Mouse (Mus musculus) erythroblast, embryonic 14.5 days (primary cell): ENCODE data around the gene Hipk1. TPM values are rescaled to one million over a fixed set of nuclear protein-coding genes. Genes with fewer than 3 reads are reported as not detected.
A peak's percentile ranks its signal among the peaks of the same experiment; 100 is the strongest.
"Not testable (repeated sequence)": the region's sequence is repeated elsewhere in the genome, so short reads cannot be mapped to it uniquely, and the experiment has no call there.

ENCODE experiments used
- H3K27me3 ChIP-seq: 2 replicates; pipeline ENCODE4 v1.6.1; 2012; ENCODE audit warnings: inconsistent platforms; ENCODE audit not compliant: control insufficient read depth
- H3K36me3 ChIP-seq: 2 replicates; pipeline ENCODE4 v1.6.1; 2012; ENCODE audit warnings: mild to moderate bottlenecking, inconsistent platforms; ENCODE audit not compliant: control insufficient read depth
- H3K4me1 ChIP-seq: 2 replicates; pipeline ENCODE4 v1.6.1; 2012; ENCODE audit warnings: inconsistent platforms; ENCODE audit not compliant: control insufficient read depth
- H3K4me3 ChIP-seq: replicated peaks from 2 replicates; pipeline ENCODE3; 2012; ENCODE audit warnings: moderate library complexity, mild to moderate bottlenecking, inconsistent platforms
- H3K9me3 ChIP-seq: 2 replicates; pipeline ENCODE4 v1.6.1; 2012; ENCODE audit warnings: low read length, inconsistent platforms, mixed read lengths; ENCODE audit not compliant: control insufficient read depth
- GATA1 ChIP-seq: IDR thresholded peaks from 2 replicates; pipeline ENCODE4 v1.6.1; 2012; ENCODE audit warnings: low read length, inconsistent platforms, mixed read lengths
- TAL1 ChIP-seq: IDR thresholded peaks from 3 replicates; pipeline ENCODE4 v1.6.1; 2012; ENCODE audit warnings: low read length, inconsistent platforms, mixed read lengths
- polyA plus RNA-seq: library from polyadenylated mRNA; stranded (reverse); fragments of >175 nt; gene quantifications from 2 replicates; pipeline ENCODE4 v1.2.3, GENCODE M21; 2012

Gene Hipk1
- 5.7 and 7.4 TPM in 2 replicates for polyA plus RNA-seq

- peaks cover 76% of the 10 kb centered on the region for H3K4me1 ChIP-seq
- peak within 1 kb of the TSS; percentile 70 for H3K4me3 ChIP-seq
- no peaks in the 10 kb centered on the region for H3K27me3 ChIP-seq
- peaks cover 28% of the 10 kb centered on the region for H3K36me3 ChIP-seq
- TF ChIP-seq GATA1 (no peak), TAL1 (no peak)
- no peaks in the 10 kb centered on the region for H3K9me3 ChIP-seq
These were observed at the start of gene Hipk1 for GRCm38 (mm10) chr3:103791230-103792110. Hipk1 (minus strand) TSS chr3:103791563.

DNA sequence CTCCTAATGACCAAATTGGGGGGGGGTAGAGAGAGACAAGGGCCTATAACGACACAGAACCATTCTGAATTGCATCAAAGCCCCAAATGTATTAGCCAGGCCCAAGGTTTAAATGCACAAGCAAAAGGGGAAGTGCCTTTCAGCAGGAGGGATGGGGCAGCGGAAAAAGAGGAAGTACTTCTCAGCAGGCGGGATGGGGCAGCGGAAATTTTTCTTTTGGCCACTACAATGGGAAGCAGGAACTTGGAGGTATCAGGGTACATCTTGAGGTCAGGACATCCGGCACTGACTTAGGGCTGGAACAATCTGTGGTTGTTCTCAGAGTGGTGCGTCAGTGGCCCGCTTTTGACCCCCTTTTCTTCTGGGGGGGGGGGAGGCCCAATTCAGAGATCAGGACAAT is 49.6 kb upstream of the Hipk1 start:
- not testable (repeated sequence) for H3K36me3 ChIP-seq, H3K4me3 ChIP-seq, H3K9me3 ChIP-seq, H3K4me1 ChIP-seq, H3K27me3 ChIP-seq

DNA sequence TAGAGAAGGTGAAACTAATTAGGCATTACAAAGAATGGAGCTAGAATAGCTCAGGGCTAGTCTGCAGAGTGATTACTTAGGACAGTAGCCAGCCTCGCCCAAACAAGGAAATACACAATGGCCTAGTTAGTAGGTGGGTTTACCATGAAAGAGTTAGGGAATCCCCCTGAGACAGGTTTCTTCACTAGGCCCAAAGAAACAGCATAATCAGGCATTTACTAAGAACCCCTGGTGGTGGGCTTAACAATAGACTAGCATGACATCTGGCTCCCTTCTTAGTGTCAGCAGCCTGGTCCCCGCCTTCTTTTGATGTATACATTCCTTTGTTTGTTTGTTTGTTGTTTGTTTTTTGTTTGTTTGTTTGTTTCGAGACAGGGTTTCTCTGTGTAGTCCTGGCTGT is 48.8 kb upstream of the Hipk1 start:
- not testable (repeated sequence) for H3K9me3 ChIP-seq, H3K36me3 ChIP-seq, H3K4me1 ChIP-seq, H3K27me3 ChIP-seq, H3K4me3 ChIP-seq

DNA sequence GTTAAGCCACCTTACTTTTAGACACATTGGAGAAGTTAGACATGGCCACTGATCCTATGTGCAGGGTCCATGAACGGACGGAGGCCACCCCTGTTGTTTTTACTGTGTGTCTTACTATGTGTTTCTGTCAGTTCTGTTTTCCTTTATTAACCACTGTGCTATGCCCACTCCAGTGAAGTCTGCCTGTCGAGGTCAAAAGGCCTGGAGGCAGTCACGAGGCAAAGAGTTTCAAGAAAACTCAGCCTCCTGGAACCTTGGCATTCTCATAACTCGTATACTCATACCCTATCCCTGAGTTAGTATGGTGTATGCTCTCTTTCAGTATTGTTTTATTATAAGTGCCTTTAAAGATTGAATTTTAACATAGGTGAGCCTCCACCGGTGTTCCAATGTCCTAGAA is 48.3 kb upstream of the Hipk1 start:
- peaks cover 7% of the 10 kb centered on the region; the same call in 1 of the 2 replicates for H3K36me3 ChIP-seq
- no peak for TF ChIP-seq GATA1
- TF ChIP-seq TAL1 = no peak

DNA sequence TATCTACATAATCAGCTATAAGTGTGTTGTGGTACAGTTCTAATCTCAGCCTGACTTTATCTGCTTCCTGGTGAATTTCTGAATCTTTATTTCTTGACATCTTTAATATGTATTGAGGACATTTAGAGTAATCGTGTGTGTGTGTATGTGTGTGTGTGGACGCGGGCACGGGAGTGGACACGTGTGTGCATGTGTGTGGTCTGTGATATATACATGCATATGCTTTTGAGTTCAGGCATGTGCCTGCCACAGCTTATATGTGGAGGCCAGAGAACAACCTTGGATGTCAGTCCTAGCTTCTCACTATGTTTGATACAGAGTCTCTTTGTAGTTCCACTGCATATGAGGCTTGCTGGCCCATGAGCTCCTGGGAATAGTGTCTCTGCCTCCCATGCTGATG is 45.1 kb upstream of the Hipk1 start:
- peaks cover 20% of the 10 kb centered on the region for H3K4me1 ChIP-seq
- H3K4me3 ChIP-seq = no peak overlapping the region
- no peaks in the 10 kb centered on the region for H3K27me3 ChIP-seq
- no peak for TF ChIP-seq TAL1
- TF ChIP-seq GATA1 = no peak
- H3K36me3 ChIP-seq = peaks cover 9% of the 10 kb centered on the region
- no peaks in the 10 kb centered on the region for H3K9me3 ChIP-seq

More for the DNA sequence above, 48.3 kb upstream of the Hipk1 start:
- H3K27me3 ChIP-seq = no peaks in the 10 kb centered on the region
- H3K4me3 ChIP-seq = no peak overlapping the region
- H3K4me1 ChIP-seq = no peaks in the 10 kb centered on the region
- no peaks in the 10 kb centered on the region for H3K9me3 ChIP-seq

DNA sequence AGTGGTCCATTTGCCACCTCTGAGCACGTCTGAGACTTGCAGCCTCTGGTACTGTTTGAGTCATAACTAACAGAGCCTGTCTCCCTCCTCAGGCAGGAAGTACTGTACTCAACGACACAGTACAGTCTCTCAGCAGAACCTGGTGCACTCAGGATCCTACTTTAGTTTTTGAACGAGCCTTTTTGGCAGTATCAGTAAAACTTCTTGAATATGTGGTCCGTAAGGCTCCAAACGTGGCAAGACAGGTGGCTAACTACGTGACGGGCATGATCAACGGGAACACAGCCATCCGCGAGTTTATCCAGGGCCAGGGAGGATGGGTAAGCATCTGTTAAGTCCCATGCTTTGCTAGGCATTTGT is 44.6 kb upstream of the Hipk1 start:
- Histone ChIP-seq H3K36me3 (peaks cover 9% of the 10 kb centered on the region), H3K4me3 (no peak overlapping the region), H3K4me1 (peaks cover 25% of the 10 kb centered on the region), H3K9me3 (no peaks in the 10 kb centered on the region), H3K27me3 (no peaks in the 10 kb centered on the region)
- TF ChIP-seq GATA1 (no peak), TAL1 (no peak)

DNA sequence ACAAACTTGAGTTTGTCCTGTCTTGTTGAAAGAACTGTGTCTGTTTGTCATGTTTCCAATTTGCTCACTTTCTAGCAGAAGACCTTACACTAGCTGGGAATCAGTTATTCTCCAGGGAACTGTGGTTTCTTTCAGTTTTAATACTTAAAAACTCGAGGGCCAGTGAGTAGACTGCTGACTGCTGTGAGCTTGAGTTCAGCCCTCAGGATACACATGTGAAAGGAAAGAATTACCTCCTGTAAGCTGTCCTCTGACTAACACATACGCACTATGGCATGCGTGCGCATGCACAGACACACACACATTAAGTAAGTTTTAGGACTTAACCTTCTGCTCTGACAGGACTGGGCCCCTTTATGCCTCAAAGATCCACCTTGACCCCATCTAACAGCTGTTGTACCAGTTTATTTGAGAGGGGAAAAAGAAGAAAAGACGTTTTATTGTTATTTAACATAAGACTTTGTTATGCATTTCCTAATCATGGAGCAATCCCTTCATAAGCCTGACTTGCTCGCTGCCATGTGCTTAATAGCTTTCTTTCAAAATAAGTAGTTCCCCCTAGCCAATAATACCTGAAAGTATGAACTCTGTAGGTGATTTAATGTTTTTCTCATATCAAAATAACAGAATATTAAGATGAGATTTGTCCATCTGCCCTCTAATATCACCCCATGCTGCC is 44.0 kb upstream of the Hipk1 start:
- Histone ChIP-seq H3K4me1 (peaks cover 25% of the 10 kb centered on the region), H3K27me3 (no peaks in the 10 kb centered on the region), H3K9me3 (no peaks in the 10 kb centered on the region), H3K4me3 (no peak overlapping the region), H3K36me3 (peaks cover 9% of the 10 kb centered on the region)
- TF ChIP-seq GATA1 (no peak), TAL1 (no peak)

GRCm38 (mm10) chr3:103834001-103834400 is 42.6 kb upstream of the Hipk1 start:
- no peaks in the 10 kb centered on the region for H3K9me3 ChIP-seq
- peaks cover 5% of the 10 kb centered on the region for H3K36me3 ChIP-seq
- peaks cover 25% of the 10 kb centered on the region for H3K4me1 ChIP-seq
- no peaks in the 10 kb centered on the region for H3K27me3 ChIP-seq
- no peak for TF ChIP-seq TAL1
- TF ChIP-seq GATA1 = no peak
- no peak overlapping the region for H3K4me3 ChIP-seq

GRCm38 (mm10) chr3:103832426-103832825 is 41.1 kb upstream of the Hipk1 start, which contains the start of gene Bcl2l15:
Bcl2l15 (plus strand) TSS chr3:103832601.
- H3K4me1 ChIP-seq = peaks cover 25% of the 10 kb centered on the region
- H3K36me3 ChIP-seq = peaks cover 8% of the 10 kb centered on the region
- H3K9me3 ChIP-seq = no peaks in the 10 kb centered on the region
- H3K4me3 ChIP-seq = peak within 1 kb of the TSS; percentile 3
- no peak for TF ChIP-seq TAL1
- no peak for TF ChIP-seq GATA1
- no peaks in the 10 kb centered on the region for H3K27me3 ChIP-seq
